Mouse (Mus musculus): ENCODE data around the gene Alk. TPM values are rescaled to one million over a fixed set of nuclear protein-coding genes. Genes with fewer than 3 reads are reported as not detected.
A peak's percentile ranks its signal among the peaks of the same experiment; 100 is the strongest.

Alk gene
- total RNA-seq, 2 experiments from 2014 or later, result not detected

GRCm38 (mm10) chr17:72043667-72044390 is 560.6 kb downstream of the Alk start:
- intact Hi-C loops (cut with DNase I), result loop anchor here (5.0 kb wide), 1 partner anchor 47 kb away; no protein-coding TSS in a partner anchor
- no peak for DNase-seq

- peak; percentile 50 to 54 for DNase-seq
- intact Hi-C loops (cut with DNase I), result loop anchor here (5.0 kb wide), 1 partner anchor 46 kb away; no protein-coding TSS in a partner anchor
Observed at GRCm38 (mm10) chr17:72043001-72043666, 561.3 kb downstream of the Alk start.

- DNase-seq, result no peak
- intact Hi-C loops (cut with DNase I), result no loop called here
Observed at GRCm38 (mm10) chr17:72039176-72039948, 565.1 kb downstream of the Alk start.

GRCm38 (mm10) chr17:72038371-72038770 is 566.1 kb downstream of the Alk start:
- DNase-seq, result no peak
- intact Hi-C loops (cut with DNase I), result no loop called here

- intact Hi-C loops (cut with DNase I), result no loop called here
- DNase-seq, result no peak
Observed at GRCm38 (mm10) chr17:72030672-72031071, 573.8 kb downstream of the Alk start.

GRCm38 (mm10) chr17:72023323-72023722 is 581.1 kb downstream of the Alk start:
- intact Hi-C loops (cut with DNase I), result no loop called here
- DNase-seq, result no peak

- intact Hi-C loops (cut with DNase I), result no loop called here
- no peak for DNase-seq
Observed at GRCm38 (mm10) chr17:72021733-72022669, 582.4 kb downstream of the Alk start.

GRCm38 (mm10) chr17:72017329-72017728 is 587.1 kb downstream of the Alk start:
- no peak for DNase-seq
- intact Hi-C loops (cut with DNase I), result no loop called here

- intact Hi-C loops (cut with DNase I), result no loop called here
Observed at GRCm38 (mm10) chr17:72015253-72015652, 589.2 kb downstream of the Alk start.

GRCm38 (mm10) chr17:72012775-72013174 is 591.7 kb downstream of the Alk start:
- intact Hi-C loops (cut with DNase I), result no loop called here
- DNase-seq, result no peak

More at GRCm38 (mm10) chr17:72015253-72015652, 589.2 kb downstream of the Alk start:
- no peak for DNase-seq

- intact Hi-C loops (cut with DNase I), result no loop called here
- DNase-seq, result no peak
Observed at GRCm38 (mm10) chr17:72009836-72010235, 594.6 kb downstream of the Alk start.

- intact Hi-C loops (cut with DNase I), result no loop called here
- no peak for DNase-seq
Observed at GRCm38 (mm10) chr17:72008389-72008788, 596.0 kb downstream of the Alk start.

GRCm38 (mm10) chr17:72005365-72005764 is 599.1 kb downstream of the Alk start:
- intact Hi-C loops (cut with DNase I), result no loop called here
- no peak for DNase-seq

GRCm38 (mm10) chr17:71999527-72000482 is 604.6 kb downstream of the Alk start:
- DNase-seq, result no peak
- intact Hi-C loops (cut with DNase I), result loop anchor here (5.0 kb wide), 1 partner anchor 42 kb away; no protein-coding TSS in a partner anchor

- intact Hi-C loops (cut with DNase I), result loop anchor here (5.0 kb wide), 1 partner anchor 45 kb away; no protein-coding TSS in a partner anchor
- no peak for DNase-seq
Observed at GRCm38 (mm10) chr17:71997680-71998079, 606.7 kb downstream of the Alk start.

GRCm38 (mm10) chr17:71995539-71995938 is 608.9 kb downstream of the Alk start:
- no peak for DNase-seq
- intact Hi-C loops (cut with DNase I), result loop anchor here (5.0 kb wide), 1 partner anchor 47 kb away; no protein-coding TSS in a partner anchor

GRCm38 (mm10) chr17:71994144-71994543 is 610.3 kb downstream of the Alk start:
- intact Hi-C loops (cut with DNase I), result no loop called here
- peak; percentile 35 to 37 for DNase-seq

- intact Hi-C loops (cut with DNase I), result no loop called here
- DNase-seq, result no peak
Observed at GRCm38 (mm10) chr17:71993011-71993410, 611.4 kb downstream of the Alk start.

GRCm38 (mm10) chr17:71991260-71991659 is 613.2 kb downstream of the Alk start:
- intact Hi-C loops (cut with DNase I), result no loop called here
- DNase-seq, result no peak

All from heart, postnatal 36 days (tissue).